Mouse (Mus musculus) layer of hippocampus, adult 2 months (tissue): ENCODE measurements around the gene Lcmt1. TPM values are rescaled to one million over a fixed set of nuclear protein-coding genes. Genes with fewer than 3 reads are reported as not detected.

ENCODE experiments used
- DNase-seq, 2 experiments: peaks; one replicate each; pipeline ENCODE4 v3.0.0; 2022; ENCODE audit warnings: low spot score in 2 of 2
- H3K27ac ChIP-seq: fragments of 200-600 bp; 2 replicates; pipeline ENCODE4 v1.8.1; 2022
- H3K4me3 ChIP-seq: fragments of 200-600 bp; 2 replicates; pipeline ENCODE4 v1.8.1; 2022; ENCODE audit warnings: mild to moderate bottlenecking
- CTCF ChIP-seq: fragments of 200-600 bp; conservative IDR thresholded peaks from 2 replicates; pipeline ENCODE4 v1.8.1; 2022; ENCODE audit warnings: antibody characterized with exemption, mild to moderate bottlenecking, moderate library complexity
- long read RNA-seq, 2 experiments: library from polyadenylated mRNA; stranded (forward); transcript quantifications; one replicate each; pipeline ENCODE4 v2.0.0; 2021; ENCODE audit warnings: borderline mapping rate in 2 of 2
- total RNA-seq, 2 experiments: library from RNA; stranded (reverse); gene quantifications; 2 replicates each; pipeline ENCODE4 v1.2.3; 2021

Lcmt1 gene
- 10 to 100 TPM; 88.7 to 94.3 TPM for total RNA-seq
- long read RNA-seq, experiment 1, transcript Lcmt1-201 (11 exons, 1,369 nt), result major isoform, 52 of 68 reads
- long read RNA-seq, experiment 1, partial matches to known transcripts, result 6 of 68 reads
- long read RNA-seq, experiment 1, other reads (novel, unspliced or antisense), result 10 of 68 reads
- long read RNA-seq, experiment 2, transcript Lcmt1-201 (11 exons, 1,369 nt), result major isoform, 76 of 96 reads
- long read RNA-seq, experiment 2, partial matches to known transcripts, result 5 of 96 reads
- long read RNA-seq, experiment 2, other reads (novel, unspliced or antisense), result 15 of 96 reads

- DNase-seq, result peak; percentile 95 to 96
- TF ChIP-seq CTCF, result peak; percentile 37
- Histone ChIP-seq H3K4me3 (peak within 1 kb of the TSS; percentile 85), H3K27ac (peak within 1 kb of the TSS; percentile 90)
These were observed at the start of gene Lcmt1, which contains the start of gene Arhgap17 for GRCm38 (mm10) chr7:123369759-123370481. Lcmt1 (plus strand) TSS chr7:123369784. Arhgap17 (minus strand) TSS chr7:123369915.

- H3K4me3 ChIP-seq, result no peak overlapping the region
- DNase-seq, result no peak
- no peak overlapping the region for H3K27ac ChIP-seq
- no peak for TF ChIP-seq CTCF
These were observed 47.0 kb upstream of the Lcmt1 start for GRCm38 (mm10) chr7:123322452-123323121.

- no peak for DNase-seq
- TF ChIP-seq CTCF, result no peak
These were observed 46.2 kb upstream of the Lcmt1 start for GRCm38 (mm10) chr7:123323388-123323787.

GRCm38 (mm10) chr7:123324105-123324504, 45.5 kb upstream of the Lcmt1 start:
- Histone ChIP-seq H3K27ac (no peak overlapping the region), H3K4me3 (no peak overlapping the region)
- no peak for DNase-seq
- no peak for TF ChIP-seq CTCF

More at GRCm38 (mm10) chr7:123323388-123323787, 46.2 kb upstream of the Lcmt1 start:
- H3K27ac ChIP-seq, result peak overlapping the region; percentile 43; the same call in 1 of the 2 replicates
- H3K4me3 ChIP-seq, result no peak overlapping the region

GRCm38 (mm10) chr7:123326062-123326461, 43.5 kb upstream of the Lcmt1 start:
- no peak overlapping the region for H3K4me3 ChIP-seq
- no peak for DNase-seq
- no peak for TF ChIP-seq CTCF
- H3K27ac ChIP-seq, result peak overlapping the region; percentile 3; the same call in 1 of the 2 replicates

GRCm38 (mm10) chr7:123326901-123327300, 42.7 kb upstream of the Lcmt1 start:
- Histone ChIP-seq H3K4me3 (no peak overlapping the region), H3K27ac (peak overlapping the region; percentile 79)
- DNase-seq, result no peak
- TF ChIP-seq CTCF, result no peak

- Histone ChIP-seq H3K4me3 (no peak overlapping the region), H3K27ac (peak overlapping the region; percentile 79)
- TF ChIP-seq CTCF, result no peak
- DNase-seq, result no peak
These were observed 41.7 kb upstream of the Lcmt1 start for GRCm38 (mm10) chr7:123327909-123328308.

- no peak for TF ChIP-seq CTCF
- no peak overlapping the region for H3K4me3 ChIP-seq
- DNase-seq, result no peak
- peak overlapping the region; percentile 33; the same call in 1 of the 2 replicates for H3K27ac ChIP-seq
These were observed 39.1 kb upstream of the Lcmt1 start for GRCm38 (mm10) chr7:123330506-123330905.

- no peak for TF ChIP-seq CTCF
- H3K27ac ChIP-seq, result peak overlapping the region; percentile 74
- DNase-seq, result no peak
- H3K4me3 ChIP-seq, result no peak overlapping the region
These were observed 33.3 kb upstream of the Lcmt1 start for GRCm38 (mm10) chr7:123336322-123336721.

- no peak for TF ChIP-seq CTCF
- H3K4me3 ChIP-seq, result no peak overlapping the region
- H3K27ac ChIP-seq, result no peak overlapping the region
- DNase-seq, result no peak
These were observed 31.2 kb upstream of the Lcmt1 start for GRCm38 (mm10) chr7:123338351-123338750.

GRCm38 (mm10) chr7:123341896-123342295, 27.7 kb upstream of the Lcmt1 start:
- TF ChIP-seq CTCF, result no peak
- Histone ChIP-seq H3K27ac (peak overlapping the region; percentile 20; the same call in 1 of the 2 replicates), H3K4me3 (no peak overlapping the region)
- no peak for DNase-seq

GRCm38 (mm10) chr7:123344079-123344780, 25.4 kb upstream of the Lcmt1 start:
- no peak for TF ChIP-seq CTCF

More at GRCm38 (mm10) chr7:123344079-123344780, 25.4 kb upstream of the Lcmt1 start:
- H3K27ac ChIP-seq, result no peak overlapping the region
- H3K4me3 ChIP-seq, result no peak overlapping the region
- no peak for DNase-seq
